Mouse (Mus musculus) olfactory bulb, adult 2 months (tissue): ENCODE data around the gene Cox19.

Source experiments
- CTCF ChIP-seq: fragments of 200-500 bp; IDR thresholded peaks from 2 replicates; pipeline ENCODE4 v1.5.1; 2012; ENCODE audit warnings: low read depth, mild to moderate bottlenecking, low read length, moderate library complexity; ENCODE audit not compliant: insufficient read depth
- POLR2A ChIP-seq: fragments of 200-500 bp; IDR thresholded peaks from 2 replicates; pipeline ENCODE4 v1.6.1; 2012; ENCODE audit warnings: mild to moderate bottlenecking, low read depth, low read length, moderate library complexity; ENCODE audit not compliant: insufficient read depth

DNA sequence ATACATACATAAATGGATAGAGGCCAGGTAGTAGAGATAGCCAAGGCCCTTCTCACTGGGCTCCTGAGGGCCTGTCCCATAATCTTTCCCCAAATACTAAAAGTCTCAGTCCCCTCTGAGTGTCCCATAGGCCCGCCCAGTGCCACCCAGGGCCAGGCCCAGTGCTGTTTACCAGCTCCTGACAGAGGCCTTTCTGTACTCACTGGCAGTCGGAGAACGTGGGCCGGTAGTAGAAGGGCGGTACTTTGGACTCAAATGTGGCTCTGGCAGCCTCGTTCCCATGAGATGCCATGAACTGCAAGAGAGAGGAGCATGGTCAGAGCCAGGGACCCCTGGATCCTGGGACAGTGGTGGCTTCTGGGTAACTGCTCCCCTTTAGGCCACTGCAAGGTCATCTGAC is 49.1 kb downstream of the Cox19 start:
- TF ChIP-seq CTCF = no peak
- TF ChIP-seq POLR2A = no peak
